Mouse (Mus musculus) midbrain, embryonic 12.5 days (tissue): ENCODE results near the gene Grm3. TPM values are rescaled to one million over a fixed set of nuclear protein-coding genes. Genes with fewer than 3 reads are reported as not detected.

ENCODE experiments used
- ATAC-seq: fragments of 200-750 bp; cut with Nextera tagmentation; 2 replicates; pipeline ENCODE4 v1.8.0; 2017; ENCODE audit warnings: low read depth, moderate TSS enrichment, moderate library complexity; ENCODE audit not compliant: low FRiP score
- H3K27ac ChIP-seq: fragments of 300-500 bp; sonication (generic); replicated peaks from 2 replicates; pipeline ENCODE4 v1.5.1; 2016; ENCODE audit warnings: mild to moderate bottlenecking
- H3K27me3 ChIP-seq: fragments of 300-500 bp; sonication (generic); 2 replicates; pipeline ENCODE4 v1.6.1; 2016; ENCODE audit warnings: mild to moderate bottlenecking
- H3K36me3 ChIP-seq: fragments of 300-500 bp; sonication (generic); 2 replicates; pipeline ENCODE4 v1.6.1; 2016
- H3K4me1 ChIP-seq: fragments of 300-500 bp; sonication (generic); 2 replicates; pipeline ENCODE4 v1.6.1; 2016
- H3K4me2 ChIP-seq: fragments of 300-500 bp; sonication (generic); replicated peaks from 2 replicates; pipeline ENCODE4 v1.6.1; 2016; ENCODE audit warnings: mild to moderate bottlenecking, moderate library complexity
- H3K4me3 ChIP-seq: fragments of 300-500 bp; sonication (generic); 2 replicates; pipeline ENCODE4 v1.5.1; 2016; ENCODE audit warnings: mild to moderate bottlenecking
- H3K9ac ChIP-seq: fragments of 300-500 bp; sonication (generic); replicated peaks from 2 replicates; pipeline ENCODE4 v1.6.1; 2016; ENCODE audit warnings: mild to moderate bottlenecking, moderate library complexity
- H3K9me3 ChIP-seq: fragments of 300-500 bp; sonication (generic); 2 replicates; pipeline ENCODE4 v1.6.1; 2016; ENCODE audit warnings: mild to moderate bottlenecking
- WGBS: fragments of 180-500 bp; shearing (Covaris S2); methylation state at CpG from one replicate; pipeline ENCODE4 v1.1.7; 2016; 5-methylcytosine and 5-hydroxymethylcytosine counted together
- polyA plus RNA-seq: library from polyadenylated mRNA; unstranded; fragments of >200 nt; fragmentation: Nextera tagmentation; extraction: Ambion mirVana; gene quantifications from 2 replicates; pipeline ENCODE4 v1.2.1, GENCODE M21; 2016

Gene Grm3
- polyA plus RNA-seq, 1 experiment from 2014 or later: 12.6 TPM

- 91% methylated on average over 3 of the region's 3 CpGs for WGBS
- no peaks in the 10 kb centered on the region for H3K36me3 ChIP-seq
- no peaks in the 10 kb centered on the region for H3K9me3 ChIP-seq
- H3K27me3 ChIP-seq: no peaks in the 10 kb centered on the region
- H3K4me3 ChIP-seq: no peak overlapping the region
- no peak overlapping the region for H3K9ac ChIP-seq
- ATAC-seq: no peak
- H3K4me2 ChIP-seq: no peak overlapping the region
- H3K4me1 ChIP-seq: peaks cover 8% of the 10 kb centered on the region
- H3K27ac ChIP-seq: no peak overlapping the region
These were observed 103.4 kb downstream of the Grm3 start for GRCm38 (mm10) chr5:9621417-9622067.

DNA sequence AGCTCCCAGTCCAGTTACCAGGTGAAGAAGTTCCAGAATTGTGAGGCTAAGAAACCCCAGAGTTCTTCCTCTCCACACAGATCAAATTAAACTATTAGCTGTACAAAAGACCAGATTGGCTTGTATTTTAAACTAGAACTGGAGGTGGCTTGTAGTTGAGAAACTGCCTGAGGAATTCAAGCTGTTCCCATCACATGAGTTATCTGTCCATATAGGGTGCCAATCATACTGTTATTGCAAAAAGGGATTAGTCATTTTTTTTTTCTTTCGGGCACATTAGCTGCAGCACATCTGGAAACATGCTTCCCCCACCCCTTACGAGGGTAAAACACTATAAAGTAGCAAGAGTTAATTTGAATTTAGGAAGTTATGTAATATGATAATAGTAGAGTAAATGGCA is 145.9 kb downstream of the Grm3 start:
- Histone ChIP-seq H3K4me3 (no peak overlapping the region), H3K27me3 (no peaks in the 10 kb centered on the region), H3K4me1 (no peaks in the 10 kb centered on the region), H3K4me2 (no peak overlapping the region), H3K36me3 (no peaks in the 10 kb centered on the region), H3K27ac (no peak overlapping the region), H3K9ac (no peak overlapping the region), H3K9me3 (no peaks in the 10 kb centered on the region)
- 71% methylated on average over 2 of the region's 2 CpGs for WGBS
- no peak for ATAC-seq

DNA sequence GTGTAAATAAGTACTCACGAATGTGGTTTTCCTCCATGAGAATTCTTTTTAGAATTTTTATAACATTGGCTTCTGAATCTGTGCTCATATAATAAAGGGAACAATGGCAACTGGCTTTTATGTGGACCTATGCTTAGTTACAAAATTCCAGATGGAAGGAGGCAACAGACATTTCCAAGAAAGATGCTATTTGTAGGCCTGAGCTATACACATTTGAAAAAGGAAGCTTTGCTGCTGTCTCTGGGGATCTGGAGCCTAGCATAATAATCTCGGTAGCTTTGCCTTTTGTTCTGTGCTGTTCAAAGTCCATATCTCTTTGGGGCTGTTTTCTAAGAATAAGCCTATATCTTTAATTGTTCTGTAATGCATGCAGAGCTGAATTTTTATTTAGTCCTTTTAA is 146.4 kb downstream of the Grm3 start:
- Histone ChIP-seq H3K9me3 (no peaks in the 10 kb centered on the region), H3K27ac (no peak overlapping the region), H3K4me3 (no peak overlapping the region), H3K4me2 (no peak overlapping the region), H3K4me1 (no peaks in the 10 kb centered on the region), H3K36me3 (no peaks in the 10 kb centered on the region), H3K9ac (no peak overlapping the region), H3K27me3 (no peaks in the 10 kb centered on the region)
- ATAC-seq: no peak
- WGBS: 61% methylated on average over 2 of the region's 2 CpGs

DNA sequence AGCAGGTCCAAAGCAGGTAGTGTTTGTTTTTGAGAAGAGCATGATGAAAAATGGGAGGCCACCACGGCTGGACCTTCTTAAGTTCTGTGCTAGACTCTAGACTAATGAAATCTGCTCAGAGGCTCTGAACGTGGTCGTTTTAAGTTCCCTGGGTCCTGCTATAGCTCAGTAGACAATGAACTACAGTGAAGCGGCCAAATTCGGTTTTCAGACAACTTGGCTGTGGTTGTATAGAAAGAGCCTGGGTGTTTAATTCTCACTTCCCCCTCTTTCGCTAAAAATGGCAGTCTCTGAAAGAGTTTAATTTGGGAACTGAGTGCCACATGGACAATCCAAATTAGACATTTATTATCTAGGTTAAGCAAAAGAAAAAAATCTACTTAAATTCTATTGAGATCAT is 154.0 kb downstream of the Grm3 start:
- Histone ChIP-seq H3K4me3 (no peak overlapping the region), H3K4me2 (no peak overlapping the region), H3K27ac (no peak overlapping the region), H3K4me1 (no peaks in the 10 kb centered on the region), H3K9me3 (no peaks in the 10 kb centered on the region), H3K9ac (no peak overlapping the region), H3K36me3 (no peaks in the 10 kb centered on the region), H3K27me3 (no peaks in the 10 kb centered on the region)
- ATAC-seq: no peak
- 93% methylated on average over 6 of the region's 6 CpGs for WGBS

- Histone ChIP-seq H3K4me1 (no peaks in the 10 kb centered on the region), H3K36me3 (no peaks in the 10 kb centered on the region), H3K9ac (no peak overlapping the region), H3K27me3 (no peaks in the 10 kb centered on the region), H3K4me3 (no peak overlapping the region), H3K9me3 (no peaks in the 10 kb centered on the region), H3K4me2 (no peak overlapping the region), H3K27ac (no peak overlapping the region)
- ATAC-seq: no peak
- whole genome bisulfite sequencing: 65% methylated on average over 3 of the region's 3 CpGs
These were observed 167.3 kb downstream of the Grm3 start for GRCm38 (mm10) chr5:9557706-9558105.

- H3K4me1 ChIP-seq: no peaks in the 10 kb centered on the region
- no peak overlapping the region for H3K4me2 ChIP-seq
- no peaks in the 10 kb centered on the region for H3K36me3 ChIP-seq
- H3K27me3 ChIP-seq: no peaks in the 10 kb centered on the region
- peak; percentile 70 for ATAC-seq
- no peak overlapping the region for H3K27ac ChIP-seq
- no peak overlapping the region for H3K4me3 ChIP-seq
- no peaks in the 10 kb centered on the region for H3K9me3 ChIP-seq
- no peak overlapping the region for H3K9ac ChIP-seq
- 17% methylated on average over 8 of the region's 8 CpGs for WGBS
These were observed 184.0 kb downstream of the Grm3 start for GRCm38 (mm10) chr5:9540822-9541557.

DNA sequence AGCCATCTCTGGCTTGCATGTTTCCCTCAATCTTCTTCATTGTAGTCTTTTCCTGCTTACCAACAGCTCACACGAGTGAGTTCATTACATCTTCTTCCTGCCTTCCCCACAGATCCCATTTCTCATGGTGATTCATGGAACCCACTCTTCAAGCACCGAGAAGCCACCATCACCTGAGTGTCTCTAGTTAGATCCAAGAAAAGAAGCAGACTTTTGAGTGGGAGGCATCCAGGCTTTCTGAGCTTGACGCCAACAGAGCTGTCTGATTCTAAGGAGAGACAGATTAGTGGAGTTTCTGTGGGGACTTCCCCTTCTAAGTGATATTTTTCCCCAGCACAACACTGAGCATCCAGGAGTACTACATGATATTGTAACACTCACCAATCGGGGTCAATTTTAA is 199.5 kb downstream of the Grm3 start:
- 87% methylated on average over 4 of the region's 4 CpGs for WGBS
- Histone ChIP-seq H3K9me3 (no peaks in the 10 kb centered on the region), H3K4me2 (no peak overlapping the region), H3K27me3 (no peaks in the 10 kb centered on the region), H3K4me3 (no peak overlapping the region), H3K36me3 (no peaks in the 10 kb centered on the region), H3K9ac (no peak overlapping the region), H3K27ac (no peak overlapping the region), H3K4me1 (no peaks in the 10 kb centered on the region)
- no peak for ATAC-seq

- H3K27me3 ChIP-seq: no peaks in the 10 kb centered on the region
- H3K4me2 ChIP-seq: no peak overlapping the region
- no peak for ATAC-seq
- no peaks in the 10 kb centered on the region for H3K4me1 ChIP-seq
- H3K9ac ChIP-seq: no peak overlapping the region
- no peak overlapping the region for H3K27ac ChIP-seq
- 91% methylated on average over 1 of the region's 1 CpGs for WGBS
- H3K4me3 ChIP-seq: no peak overlapping the region
- H3K9me3 ChIP-seq: no peaks in the 10 kb centered on the region
- H3K36me3 ChIP-seq: no peaks in the 10 kb centered on the region
These were observed 213.9 kb downstream of the Grm3 start for GRCm38 (mm10) chr5:9511027-9511426.

- ATAC-seq: no peak
- Histone ChIP-seq H3K4me1 (no peaks in the 10 kb centered on the region), H3K27me3 (no peaks in the 10 kb centered on the region), H3K4me2 (no peak overlapping the region), H3K9ac (no peak overlapping the region), H3K36me3 (no peaks in the 10 kb centered on the region), H3K4me3 (no peak overlapping the region), H3K9me3 (no peaks in the 10 kb centered on the region), H3K27ac (no peak overlapping the region)
- 55% methylated on average over 4 of the region's 4 CpGs for WGBS
These were observed 227.7 kb downstream of the Grm3 start for GRCm38 (mm10) chr5:9497235-9497634.

DNA sequence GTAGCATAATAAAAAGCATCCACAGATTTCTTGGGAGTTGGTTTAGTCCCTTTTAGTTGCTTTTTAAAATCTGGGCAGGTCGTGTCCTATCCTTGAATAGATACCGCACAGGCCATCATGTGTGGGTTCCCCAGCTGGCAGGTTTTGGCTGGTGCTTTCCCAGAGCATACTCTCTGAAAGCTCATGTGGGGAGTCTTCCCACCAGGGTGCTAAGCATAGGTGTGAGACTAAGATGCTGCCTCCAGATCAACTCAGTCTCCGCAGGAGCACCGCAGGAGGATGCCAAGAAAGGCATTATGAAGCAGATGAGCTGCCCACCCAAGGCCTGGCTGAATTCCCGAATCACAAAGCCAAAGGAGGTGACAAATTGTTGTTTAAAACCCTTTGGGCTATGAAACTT is 229.5 kb downstream of the Grm3 start:
- Histone ChIP-seq H3K9me3 (no peaks in the 10 kb centered on the region), H3K27me3 (no peaks in the 10 kb centered on the region), H3K27ac (no peak overlapping the region), H3K36me3 (no peaks in the 10 kb centered on the region), H3K4me1 (no peaks in the 10 kb centered on the region), H3K9ac (no peak overlapping the region), H3K4me2 (no peak overlapping the region), H3K4me3 (no peak overlapping the region)
- WGBS: 13% methylated on average over 5 of the region's 5 CpGs
- no peak for ATAC-seq

DNA sequence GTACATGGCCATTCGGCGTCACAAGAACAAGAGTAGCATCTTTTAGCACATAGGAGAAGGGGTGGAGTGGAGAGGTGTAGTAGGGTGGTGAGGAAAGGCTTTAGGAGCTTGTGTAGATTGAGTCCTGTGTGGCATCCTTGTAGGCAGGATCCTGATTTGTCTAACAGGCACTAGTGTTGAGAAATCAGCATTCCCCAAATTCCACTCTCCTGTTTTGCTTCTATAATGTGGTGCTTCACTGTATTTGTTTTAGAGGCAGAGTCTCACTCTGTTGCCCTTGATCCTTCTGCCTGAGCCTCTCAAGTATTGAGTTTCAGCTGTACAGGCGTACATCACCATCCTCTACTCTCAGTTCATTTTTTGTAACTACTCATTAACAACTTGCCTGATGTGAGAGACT is 247.4 kb downstream of the Grm3 start:
- ATAC-seq: no peak
- Histone ChIP-seq H3K4me2 (no peak overlapping the region), H3K9ac (no peak overlapping the region), H3K9me3 (no peaks in the 10 kb centered on the region), H3K4me1 (no peaks in the 10 kb centered on the region), H3K36me3 (no peaks in the 10 kb centered on the region), H3K27ac (no peak overlapping the region), H3K27me3 (no peaks in the 10 kb centered on the region), H3K4me3 (no peak overlapping the region)
- 87% methylated on average over 3 of the region's 3 CpGs for WGBS

- H3K9me3 ChIP-seq: no peaks in the 10 kb centered on the region
- H3K4me3 ChIP-seq: no peak overlapping the region
- H3K4me1 ChIP-seq: no peaks in the 10 kb centered on the region
- ATAC-seq: no peak
- H3K9ac ChIP-seq: no peak overlapping the region
- WGBS: 95% methylated on average over 2 of the region's 2 CpGs
- no peaks in the 10 kb centered on the region for H3K27me3 ChIP-seq
- H3K36me3 ChIP-seq: no peaks in the 10 kb centered on the region
- no peak overlapping the region for H3K27ac ChIP-seq
- H3K4me2 ChIP-seq: no peak overlapping the region
These were observed 271.7 kb downstream of the Grm3 start for GRCm38 (mm10) chr5:9453298-9453697.

- H3K4me2 ChIP-seq: no peak overlapping the region
- no peaks in the 10 kb centered on the region for H3K27me3 ChIP-seq
- H3K9me3 ChIP-seq: no peaks in the 10 kb centered on the region
- H3K9ac ChIP-seq: no peak overlapping the region
- H3K4me3 ChIP-seq: no peak overlapping the region
- no peaks in the 10 kb centered on the region for H3K4me1 ChIP-seq
- WGBS: 51% methylated on average over 5 of the region's 5 CpGs
- no peak overlapping the region for H3K27ac ChIP-seq
- no peak for ATAC-seq
- no peaks in the 10 kb centered on the region for H3K36me3 ChIP-seq
These were observed 275.4 kb downstream of the Grm3 start for GRCm38 (mm10) chr5:9449570-9449969.
